Mouse (Mus musculus) testis, adult 2 months (tissue): ENCODE results near the gene Acvr2b.

ENCODE experiments used
- CTCF ChIP-seq: fragments of 200-500 bp; IDR thresholded peaks from 2 replicates; pipeline ENCODE4 v1.5.1; 2012; ENCODE audit warnings: low read depth, mild to moderate bottlenecking, inconsistent platforms, low read length, moderate library complexity; ENCODE audit not compliant: control insufficient read depth, insufficient read depth, insufficient replicate concordance
- POLR2A ChIP-seq: fragments of 200-500 bp; IDR thresholded peaks from 2 replicates; pipeline ENCODE4 v1.6.1; 2012; ENCODE audit warnings: low read depth, mild to moderate bottlenecking, inconsistent platforms, low read length, moderate library complexity; ENCODE audit not compliant: control insufficient read depth

DNA sequence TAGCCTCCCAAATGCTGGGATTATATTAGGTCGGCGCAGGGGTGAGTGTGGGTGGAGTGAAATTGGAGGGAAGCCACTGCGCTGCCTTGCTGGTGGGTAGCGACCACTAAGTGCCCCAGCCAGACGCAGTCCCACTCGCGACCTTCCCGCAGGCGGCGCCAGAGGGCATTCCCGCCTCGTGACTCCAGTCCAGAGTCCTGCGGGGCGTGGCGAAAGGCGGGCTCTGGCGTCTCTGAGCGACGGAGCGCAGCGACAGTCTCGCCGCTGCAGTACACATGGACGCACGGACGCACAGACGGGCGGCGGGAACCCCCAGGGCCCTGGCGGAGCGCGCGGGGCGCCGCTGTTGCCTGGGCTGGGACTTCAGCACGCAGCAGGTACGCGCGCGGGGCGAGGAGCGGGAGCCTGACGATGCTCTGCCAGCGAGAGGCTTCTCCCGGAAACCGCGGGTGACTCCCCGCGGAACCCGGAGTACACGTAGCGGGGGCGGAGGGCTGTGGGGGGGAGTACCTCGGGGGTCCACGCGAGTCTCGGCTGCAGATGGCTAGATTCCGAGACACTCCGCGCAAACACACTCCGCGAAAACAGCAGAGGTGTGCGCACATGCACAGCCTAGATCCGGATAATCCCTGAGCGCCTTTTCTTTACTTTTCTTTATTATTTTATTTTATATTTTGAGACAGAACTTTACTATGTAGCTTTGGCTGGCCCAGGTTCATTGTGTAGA lies 44.4 kb upstream of the Acvr2b start, which contains the start of gene Xylb:
- TF ChIP-seq POLR2A (peak; percentile 51), CTCF (peak; percentile 67; the same call in 1 of the 2 replicates)
